Mouse (Mus musculus): ENCODE results near the gene Gm572. TPM values are rescaled to one million over a fixed set of nuclear protein-coding genes. Genes with fewer than 3 reads are reported as not detected.
A peak's percentile ranks its signal among the peaks of the same experiment; 100 is the strongest.

Gm572 gene
- polyA plus RNA-seq, 1 experiment from 2014 or later, result not detected

DNA sequence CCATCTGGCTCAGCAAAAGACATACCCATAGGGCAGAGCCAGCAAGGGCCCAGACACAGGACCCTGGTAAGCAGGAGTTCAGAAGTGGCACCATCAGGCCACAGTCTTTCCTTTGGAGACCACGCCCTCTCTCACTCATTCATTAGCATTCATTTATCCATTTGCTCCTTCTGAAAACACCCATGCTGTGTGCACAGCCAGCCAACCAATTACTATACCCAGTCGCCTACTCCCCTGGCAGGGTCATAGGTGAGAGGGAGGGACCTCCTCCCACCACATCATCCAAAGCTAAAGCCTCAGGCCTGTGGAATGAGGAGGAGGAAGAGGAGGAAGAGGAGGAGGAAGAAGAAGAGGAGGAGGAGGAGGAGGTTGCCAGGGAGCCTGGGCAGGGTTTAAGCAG, 67.3 kb downstream of the Gm572 start:
- H3K9ac ChIP-seq, result no peak overlapping the region
- ATAC-seq (ENCODE audit: low FRiP score), result no peak
- WGBS, result 44% methylated on average over 2 of the region's 2 CpGs
- peaks cover 19% of the 10 kb centered on the region for H3K27me3 ChIP-seq
- no peaks in the 10 kb centered on the region for H3K36me3 ChIP-seq
- H3K4me1 ChIP-seq (replicated peaks), result peaks cover 55% of the 10 kb centered on the region
- H3K9me3 ChIP-seq, result no peaks in the 10 kb centered on the region
- H3K27ac ChIP-seq, result 0 out of 2 replicates have a peak overlapping the region, but pooled peaks have one; percentile 12
- H3K4me2 ChIP-seq, result no peak overlapping the region
- H3K4me3 ChIP-seq, result no peak overlapping the region

DNA sequence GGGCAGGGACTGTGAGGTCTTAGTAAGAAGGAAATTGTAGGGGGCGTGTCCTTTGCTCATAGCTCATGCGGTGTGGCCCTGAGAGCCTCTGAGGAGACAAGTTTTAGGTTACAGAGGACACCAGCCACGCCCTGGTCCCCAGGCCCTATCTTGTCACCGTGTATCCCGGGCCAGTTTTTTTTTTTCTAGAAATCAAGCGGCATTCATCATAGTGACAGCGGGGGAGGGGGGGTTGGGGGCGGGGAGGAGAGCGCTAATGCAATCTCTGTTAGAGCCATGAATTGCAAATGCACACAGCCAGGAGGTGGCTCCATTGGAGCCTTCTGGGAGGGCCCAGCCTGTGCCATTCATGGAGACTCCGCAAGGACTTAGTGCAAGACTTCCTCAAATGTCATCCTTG, 68.2 kb downstream of the Gm572 start:
- Histone ChIP-seq H3K4me1 (replicated peaks) (peaks cover 55% of the 10 kb centered on the region), H3K9me3 (no peaks in the 10 kb centered on the region), H3K36me3 (no peaks in the 10 kb centered on the region), H3K4me3 (no peak overlapping the region), H3K4me2 (no peak overlapping the region), H3K27me3 (peaks cover 19% of the 10 kb centered on the region), H3K27ac (peak overlapping the region; percentile 62; the same call in 1 of the 2 replicates), H3K9ac (no peak overlapping the region)
- 5% methylated on average over 10 of the region's 10 CpGs for WGBS
- ATAC-seq (ENCODE audit: low FRiP score), result 0 out of 2 replicates have a peak, but pooled peaks have one; percentile 22

DNA sequence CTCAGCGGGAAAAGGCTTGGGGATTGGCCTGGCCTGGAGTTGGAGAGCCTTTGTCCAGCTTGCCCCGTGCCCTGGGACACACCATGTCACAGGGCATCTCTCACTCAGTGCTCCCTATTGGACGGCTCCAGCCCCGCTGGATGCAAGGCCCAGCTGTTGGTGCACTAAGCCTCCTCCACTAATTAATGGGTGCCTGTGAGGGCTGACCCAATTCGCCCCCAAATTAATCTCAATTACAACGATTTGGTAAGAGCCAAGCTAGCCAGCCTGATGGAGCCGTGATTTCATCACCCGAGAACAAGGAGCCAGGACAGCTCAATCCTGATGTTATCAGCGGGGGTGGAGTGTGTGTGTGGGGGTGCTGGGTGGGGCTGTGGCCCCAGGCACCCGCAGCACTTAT, 69.5 kb downstream of the Gm572 start:
- no peak overlapping the region for H3K4me3 ChIP-seq
- H3K27me3 ChIP-seq, result peaks cover 14% of the 10 kb centered on the region
- no peak for ATAC-seq (ENCODE audit: low FRiP score)
- H3K4me1 ChIP-seq (replicated peaks), result peaks cover 55% of the 10 kb centered on the region
- 25% methylated on average over 10 of the region's 10 CpGs for WGBS
- no peak overlapping the region for H3K4me2 ChIP-seq
- H3K9me3 ChIP-seq, result no peaks in the 10 kb centered on the region
- 0 out of 2 replicates have a peak overlapping the region, but pooled peaks have one; percentile 45 for H3K27ac ChIP-seq
- no peaks in the 10 kb centered on the region for H3K36me3 ChIP-seq
- H3K9ac ChIP-seq, result peak overlapping the region; percentile 1; the same call in 1 of the 2 replicates

DNA sequence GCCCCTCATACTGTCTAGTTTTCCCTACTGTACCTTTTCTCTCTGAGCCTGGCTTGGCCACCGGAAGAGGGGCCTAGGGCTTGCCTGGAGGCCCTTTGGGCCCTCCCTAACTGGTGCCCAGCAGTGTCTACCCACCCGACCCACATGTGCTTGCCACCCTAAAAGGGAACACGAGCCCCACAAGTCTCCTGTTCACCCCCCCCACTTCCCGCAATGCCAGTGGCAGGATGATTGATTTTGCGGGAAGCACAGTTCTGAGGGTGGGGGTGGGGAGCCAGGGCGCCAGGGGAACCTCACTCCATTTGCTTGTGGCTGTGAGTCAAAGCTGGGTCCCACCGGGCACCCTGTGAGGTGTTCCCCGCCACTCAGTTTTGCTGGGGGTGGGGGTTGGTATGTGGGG, 70.9 kb downstream of the Gm572 start:
- H3K4me2 ChIP-seq, result no peak overlapping the region
- H3K4me1 ChIP-seq (replicated peaks), result peaks cover 50% of the 10 kb centered on the region
- no peaks in the 10 kb centered on the region for H3K36me3 ChIP-seq
- peak; percentile 26; the same call in 1 of the 2 replicates for ATAC-seq (ENCODE audit: low FRiP score)
- peak overlapping the region; percentile 73 for H3K27ac ChIP-seq
- H3K9me3 ChIP-seq, result no peaks in the 10 kb centered on the region
- 45% methylated on average over 8 of the region's 8 CpGs for WGBS
- peaks cover 13% of the 10 kb centered on the region for H3K27me3 ChIP-seq
- H3K4me3 ChIP-seq, result no peak overlapping the region
- peak overlapping the region; percentile 3; the same call in 1 of the 2 replicates for H3K9ac ChIP-seq

DNA sequence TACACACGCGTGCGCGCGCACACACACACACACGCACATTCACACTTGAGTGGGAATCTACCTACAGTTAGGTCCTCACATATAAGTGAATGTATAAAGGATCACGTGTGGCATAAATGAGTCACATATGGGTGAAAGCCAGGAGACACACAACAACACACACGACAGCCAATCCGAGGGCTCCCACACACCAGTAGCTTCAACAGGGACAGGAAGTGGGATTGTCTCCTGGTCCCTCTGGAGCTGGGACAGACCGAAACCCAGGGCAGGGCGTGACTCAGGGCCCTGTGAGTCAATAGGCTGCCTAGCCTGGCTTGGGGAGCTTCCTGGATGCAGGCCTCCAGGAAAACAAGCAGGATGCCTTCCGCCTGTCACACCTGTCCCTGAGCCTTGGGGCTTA, 71.6 kb downstream of the Gm572 start:
- H3K4me3 ChIP-seq, result no peak overlapping the region
- no peak overlapping the region for H3K9ac ChIP-seq
- WGBS, result 91% methylated on average over 12 of the region's 12 CpGs

DNA sequence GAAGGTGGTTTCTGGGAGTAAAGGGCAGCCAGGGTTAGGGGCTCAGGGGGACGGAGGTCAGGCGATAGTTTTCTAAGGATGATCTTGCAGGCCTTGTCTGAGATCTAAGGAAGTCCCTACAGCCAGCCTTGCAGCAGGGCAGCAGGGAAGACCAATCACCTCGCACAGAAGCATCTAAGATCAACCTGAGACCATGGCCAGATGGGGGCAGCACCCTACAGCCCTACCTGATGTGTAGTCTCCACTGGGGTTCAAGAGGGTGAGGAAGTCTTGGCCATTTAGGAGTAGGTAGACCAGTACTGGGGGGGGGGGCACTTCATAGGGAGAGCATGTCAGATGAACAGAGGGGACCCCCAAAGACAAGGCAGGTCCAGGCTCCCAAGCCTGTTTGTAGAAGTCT, 72.3 kb downstream of the Gm572 start:
- H3K4me1 ChIP-seq (replicated peaks), result peaks cover 42% of the 10 kb centered on the region

More for the DNA sequence above, 71.6 kb downstream of the Gm572 start:
- Histone ChIP-seq H3K27me3 (peaks cover 16% of the 10 kb centered on the region), H3K4me2 (no peak overlapping the region), H3K9me3 (no peaks in the 10 kb centered on the region), H3K4me1 (replicated peaks) (peaks cover 46% of the 10 kb centered on the region), H3K36me3 (no peaks in the 10 kb centered on the region), H3K27ac (0 out of 2 replicates have a peak overlapping the region, but pooled peaks have one; percentile 73)
- ATAC-seq (ENCODE audit: low FRiP score), result no peak

More for the DNA sequence above, 72.3 kb downstream of the Gm572 start:
- no peak for ATAC-seq (ENCODE audit: low FRiP score)
- H3K4me2 ChIP-seq, result no peak overlapping the region
- H3K27me3 ChIP-seq, result peaks cover 17% of the 10 kb centered on the region
- H3K27ac ChIP-seq, result no peak overlapping the region
- 47% methylated on average over 3 of the region's 3 CpGs for WGBS
- H3K4me3 ChIP-seq, result no peak overlapping the region
- H3K36me3 ChIP-seq, result no peaks in the 10 kb centered on the region
- H3K9ac ChIP-seq, result no peak overlapping the region
- H3K9me3 ChIP-seq, result no peaks in the 10 kb centered on the region

Other genes with a start within 250 kb of the Gm572 start
- gene Ubiad1, start 198.5 kb upstream of the Gm572 start, polyA plus RNA-seq (2015; fragmentation: Nextera tagmentation; extraction: Ambion mirVana), result 17.7 and 19.1 TPM in 2 replicates
- gene Mtor, start 194.7 kb upstream of the Gm572 start, polyA plus RNA-seq (2015; fragmentation: Nextera tagmentation; extraction: Ambion mirVana), result 23.0 and 23.7 TPM in 2 replicates
- 0.30 and 0.54 TPM in 2 replicates for gene Angptl7, start 142.9 kb upstream of the Gm572 start, polyA plus RNA-seq (2015; fragmentation: Nextera tagmentation; extraction: Ambion mirVana)
- 81.6 and 87.6 TPM in 2 replicates for gene Exosc10, start 84.9 kb upstream of the Gm572 start, polyA plus RNA-seq (2015; fragmentation: Nextera tagmentation; extraction: Ambion mirVana)
- 135 and 145 TPM in 2 replicates for gene Srm, start 51.8 kb upstream of the Gm572 start, polyA plus RNA-seq (2015; fragmentation: Nextera tagmentation; extraction: Ambion mirVana)
- gene Masp2, start 40.8 kb upstream of the Gm572 start, polyA plus RNA-seq (2015; fragmentation: Nextera tagmentation; extraction: Ambion mirVana), result 0.18 and 0.47 TPM in 2 replicates
- gene Tardbp, start 16.3 kb upstream of the Gm572 start, polyA plus RNA-seq (2015; fragmentation: Nextera tagmentation; extraction: Ambion mirVana), result 238 and 243 TPM in 2 replicates
- gene Casz1, start 161.1 kb downstream of the Gm572 start, polyA plus RNA-seq (2015; fragmentation: Nextera tagmentation; extraction: Ambion mirVana), result 6.7 and 8.1 TPM in 2 replicates

Measured in hindbrain, embryonic 13.5 days (tissue).